Mouse (Mus musculus): ENCODE results near the gene Adcy10. TPM values are rescaled to one million over a fixed set of nuclear protein-coding genes. Genes with fewer than 3 reads are reported as not detected.

The Adcy10 gene
- total RNA-seq (2023), result under 1 TPM; 0.75 to 0.98 TPM

GRCm38 (mm10) chr1:165484688-165485233 lies at the start of gene Adcy10:
Gene Adcy10 (plus strand): TSS chr1:165485183.

DNA sequence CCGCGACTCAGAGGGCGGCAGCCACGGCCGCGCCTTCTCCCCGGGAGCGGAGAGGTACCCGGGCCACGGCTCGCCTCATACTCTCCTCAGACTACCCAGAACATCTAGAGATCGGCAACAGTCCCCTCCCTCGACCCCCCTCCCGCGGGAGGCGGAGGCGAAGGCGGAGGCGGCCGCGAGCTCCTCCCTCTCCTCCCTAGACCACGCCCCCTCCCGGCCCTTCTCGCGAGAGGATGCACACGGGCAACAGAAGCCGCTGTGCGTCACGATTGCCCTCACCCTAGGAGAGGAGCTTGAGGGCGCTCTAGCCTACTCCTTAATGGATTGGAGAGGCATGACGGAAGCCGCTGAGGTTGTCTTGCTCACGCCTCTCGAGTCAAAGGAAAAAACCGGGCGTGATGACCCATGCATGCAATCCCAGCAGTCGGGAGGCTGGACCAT lies 24.6 kb upstream of the Adcy10 start, which contains the start of the genes Dcaf6 and Mpc2:
TSS of gene Dcaf6 (minus strand) at position 116 of the 441 bp plus-strand sequence.
TSS of gene Mpc2 (plus strand) at position 278 of the 441 bp plus-strand sequence.

Other genes starting within 250 kb of the Adcy10 start
- gene Tiprl, start 248.2 kb upstream of the Adcy10 start, total RNA-seq (2023), result 10 to 100 TPM; 29.7 to 38.1 TPM
- under 1 TPM in 1 of 2 experiments, not detected in 1; 0.13 TPM for gene Gpr161, start 189.4 kb upstream of the Adcy10 start, total RNA-seq (2023)
- gene Dcaf6, start 24.7 kb upstream of the Adcy10 start, total RNA-seq (2023), result 10 to 100 TPM; 27.8 to 36.4 TPM
- gene Mpc2, start 24.5 kb upstream of the Adcy10 start, total RNA-seq (2023), result 10 to 100 TPM; 63.1 to 67.9 TPM
- gene Mpzl1, start 149.4 kb downstream of the Adcy10 start, total RNA-seq (2023), result 1 to 10 TPM; 5.0 to 9.1 TPM
- gene Rcsd1, start 224.6 kb downstream of the Adcy10 start, total RNA-seq (2023), result 100 to 1,000 TPM; 322 to 343 TPM